Mouse (Mus musculus): ENCODE measurements around the gene Hist1h1a.

DNA sequence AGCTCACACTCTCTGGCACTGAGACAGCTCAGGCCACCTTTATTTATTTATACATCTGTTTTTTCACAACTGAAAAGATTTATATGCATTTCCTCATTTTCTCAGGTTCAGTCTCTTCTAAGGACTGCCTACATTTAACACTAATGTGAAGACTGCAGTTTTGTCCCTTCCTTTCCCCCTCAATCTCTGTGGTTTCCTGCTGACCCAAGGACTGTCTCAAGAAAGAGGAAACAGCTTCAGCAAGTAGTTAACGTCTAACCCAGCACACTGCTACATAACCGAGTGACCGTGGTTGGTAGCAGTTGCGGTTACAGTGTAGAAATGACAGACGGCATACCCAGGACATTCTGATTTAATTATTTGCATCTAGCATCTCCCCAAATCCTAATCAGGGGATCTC lies 35.9 kb downstream of the Hist1h1a start:
- no peak for TF ChIP-seq CHD1 (IDR thresholded peaks at IDR 0.05; ENCODE audit: low read depth, low read length)
- TF ChIP-seq POLR2A (IDR thresholded peaks at IDR 0.05; ENCODE audit: control insufficient read depth in 1 of 2, insufficient read depth in 1 of 2, low read depth in 1 of 2, low read length in 2 of 2, poor library complexity in 1 of 2): no peak
- no peak for TF ChIP-seq TAL1 (IDR thresholded peaks at IDR 0.05; ENCODE audit: low read length)
- no peak for TF ChIP-seq GABPA (IDR thresholded peaks at IDR 0.05; ENCODE audit: low read depth, low read length)
- TF ChIP-seq HCFC1 (IDR thresholded peaks at IDR 0.05; ENCODE audit: low read depth, low read length): no peak

Data from MEL (cell line).